Mouse (Mus musculus) left cerebral cortex, adult 2 months (tissue): Measurements from ENCODE around the gene Rnf24. TPM values are rescaled to one million over a fixed set of nuclear protein-coding genes. Genes with fewer than 3 reads are reported as not detected.
"Not testable (repeated sequence)": the region's sequence is repeated elsewhere in the genome, so short reads cannot be mapped to it uniquely, and the experiment has no call there.

ENCODE experiments used
- DNase-seq, 2 experiments: peaks; one replicate each; pipeline ENCODE4 v3.0.0; 2021 to 2022; ENCODE audit warnings: low spot score in 2 of 2, mixed read lengths in 1 of 2; ENCODE audit errors: extremely low spot score in 1 of 2
- H3K27ac ChIP-seq: fragments of 200-600 bp; 2 replicates; pipeline ENCODE4 v1.8.1; 2022
- H3K4me3 ChIP-seq: fragments of 200-600 bp; 2 replicates; pipeline ENCODE4 v1.8.1; 2022
- CTCF ChIP-seq: fragments of 200-600 bp; IDR thresholded peaks from 2 replicates; pipeline ENCODE4 v1.8.1; 2022; ENCODE audit warnings: antibody characterized with exemption, mild to moderate bottlenecking, moderate library complexity
- intact Hi-C: fragments of 180-260 bp; cut with DNase I; formaldehyde crosslinking; loops from one replicate; pipeline ENCODE4 v1.15.1; 2025
- total RNA-seq, 2 experiments: library from RNA; stranded (reverse); gene quantifications; 2 replicates each; pipeline ENCODE4 v1.2.3; 2021

Gene Rnf24
- total RNA-seq, 2 experiments from 2014 or later = 39.8 to 41.4 TPM

GRCm38 (mm10) chr2:131337602-131338001 lies 15.1 kb downstream of the Rnf24 start:
- DNase-seq = no peak
- H3K4me3 ChIP-seq = no peak overlapping the region
- intact Hi-C loops = no loop called here
- H3K27ac ChIP-seq = no peak overlapping the region
- TF ChIP-seq CTCF = no peak

- intact Hi-C loops = no loop called here
- TF ChIP-seq CTCF = no peak
Observed at GRCm38 (mm10) chr2:131330548-131330947, 22.1 kb downstream of the Rnf24 start.

GRCm38 (mm10) chr2:131328981-131329380 lies 23.7 kb downstream of the Rnf24 start:
- Histone ChIP-seq H3K4me3 (no peak overlapping the region), H3K27ac (no peak overlapping the region)
- no peak for DNase-seq
- intact Hi-C loops = no loop called here
- TF ChIP-seq CTCF = no peak

More at GRCm38 (mm10) chr2:131330548-131330947, 22.1 kb downstream of the Rnf24 start:
- Histone ChIP-seq H3K4me3 (no peak overlapping the region), H3K27ac (no peak overlapping the region)
- no peak for DNase-seq

- intact Hi-C loops = no loop called here
- no peak overlapping the region; the same call in 1 of the 2 replicates for H3K27ac ChIP-seq
Observed at GRCm38 (mm10) chr2:131326044-131326443, 26.6 kb downstream of the Rnf24 start.

GRCm38 (mm10) chr2:131323675-131324074 lies 29.0 kb downstream of the Rnf24 start:
- intact Hi-C loops = no loop called here
- no peak overlapping the region for H3K4me3 ChIP-seq
- no peak for DNase-seq
- no peak for TF ChIP-seq CTCF
- no peak overlapping the region for H3K27ac ChIP-seq

More at GRCm38 (mm10) chr2:131326044-131326443, 26.6 kb downstream of the Rnf24 start:
- no peak overlapping the region for H3K4me3 ChIP-seq
- no peak for TF ChIP-seq CTCF
- DNase-seq = no peak

- not testable (repeated sequence) for H3K4me3 ChIP-seq
- intact Hi-C loops = loop anchor here (2.0 kb wide), 1 partner anchor 56 kb away; no protein-coding TSS in a partner anchor
- DNase-seq = peak in 1 of 2 experiments; percentile 54
- peak overlapping the region; percentile 69 for H3K27ac ChIP-seq
Observed at GRCm38 (mm10) chr2:131321192-131321591, 31.5 kb downstream of the Rnf24 start.

GRCm38 (mm10) chr2:131319401-131319800 lies 33.3 kb downstream of the Rnf24 start:
- H3K27ac ChIP-seq = no peak overlapping the region
- TF ChIP-seq CTCF = no peak
- no peak for DNase-seq
- no peak overlapping the region for H3K4me3 ChIP-seq
- intact Hi-C loops = no loop called here

GRCm38 (mm10) chr2:131316167-131316566 lies 36.5 kb downstream of the Rnf24 start:
- DNase-seq = no peak
- TF ChIP-seq CTCF = no peak
- intact Hi-C loops = no loop called here
- no peak overlapping the region for H3K27ac ChIP-seq
- H3K4me3 ChIP-seq = no peak overlapping the region

- intact Hi-C loops = no loop called here
- Histone ChIP-seq H3K4me3 (no peak overlapping the region), H3K27ac (no peak overlapping the region)
- no peak for DNase-seq
- TF ChIP-seq CTCF = no peak
Observed at GRCm38 (mm10) chr2:131309296-131309695, 43.4 kb downstream of the Rnf24 start.

- Histone ChIP-seq H3K27ac (no peak overlapping the region), H3K4me3 (no peak overlapping the region)
- intact Hi-C loops = no loop called here
- TF ChIP-seq CTCF = no peak
- DNase-seq = no peak
Observed at GRCm38 (mm10) chr2:131307822-131308221, 44.9 kb downstream of the Rnf24 start.

GRCm38 (mm10) chr2:131307391-131307790 lies 45.3 kb downstream of the Rnf24 start:
- DNase-seq = no peak
- Histone ChIP-seq H3K27ac (no peak overlapping the region), H3K4me3 (no peak overlapping the region)
- intact Hi-C loops = no loop called here
- TF ChIP-seq CTCF = no peak

- intact Hi-C loops, H3K4me3 ChIP-seq, H3K27ac ChIP-seq, DNase-seq: not testable (repeated sequence)
Observed at GRCm38 (mm10) chr2:131305226-131305625, 47.5 kb downstream of the Rnf24 start.

GRCm38 (mm10) chr2:131304497-131304896 lies 48.2 kb downstream of the Rnf24 start:
- DNase-seq = no peak
- Histone ChIP-seq H3K4me3 (no peak overlapping the region), H3K27ac (no peak overlapping the region)
- TF ChIP-seq CTCF = no peak
- intact Hi-C loops = no loop called here
